Mouse (Mus musculus): ENCODE measurements around the gene Kif5c. TPM values are rescaled to one million over a fixed set of nuclear protein-coding genes. Genes with fewer than 3 reads are reported as not detected.

The Kif5c gene
- total and polyA plus RNA-seq, 2 experiments from 2014 or later, result 170 to 328 TPM

- Histone ChIP-seq H3K9ac (replicated peaks; ENCODE audit: low read length, poor library complexity, severe bottlenecking) (no peak overlapping the region; the same call in 1 of the 2 replicates), H3K36me3 (ENCODE audit: insufficient read depth, low read length) (peaks cover 8% of the 10 kb centered on the region; the same call in 1 of the 2 replicates), H3K4me3 (ENCODE audit: low read depth, low read length) (no peak overlapping the region), H3K4me2 (ENCODE audit: low read depth, low read length, poor library complexity, severe bottlenecking) (peak overlapping the region; percentile 7; the same call in 1 of the 2 replicates), H3K27me3 (ENCODE audit: insufficient read depth, low read length) (no peaks in the 10 kb centered on the region), H3K27ac (ENCODE audit: low read depth, low read length) (0 out of 2 replicates have a peak overlapping the region, but pooled peaks have one; percentile 1), H3K9me3 (ENCODE audit: low read length) (no peaks in the 10 kb centered on the region), H3K4me1 (ENCODE audit: insufficient read depth, low read length) (peaks cover 20% of the 10 kb centered on the region; the same call in 1 of the 2 replicates)
- ATAC-seq (ENCODE audit: low FRiP score), result peak; percentile 60
- DNase-seq (ENCODE audit: low spot score), result peak; percentile 83
- TF ChIP-seq CTCF (IDR thresholded peaks at IDR 0.05), result no peak
- 15% methylated on average over 11 of the region's 11 CpGs for WGBS
Measured at GRCm38 (mm10) chr2:49655195-49655873, 36.2 kb downstream of the Kif5c start.

GRCm38 (mm10) chr2:49655874-49656195 lies 36.7 kb downstream of the Kif5c start:
- H3K9ac ChIP-seq (replicated peaks; ENCODE audit: low read length, poor library complexity, severe bottlenecking), result no peak overlapping the region
- peaks cover 8% of the 10 kb centered on the region; the same call in 1 of the 2 replicates for H3K36me3 ChIP-seq (ENCODE audit: insufficient read depth, low read length)
- H3K27me3 ChIP-seq (ENCODE audit: insufficient read depth, low read length), result no peaks in the 10 kb centered on the region
- 53% methylated on average over 3 of the region's 3 CpGs for WGBS
- DNase-seq (ENCODE audit: low spot score) (no peak), ATAC-seq (ENCODE audit: low FRiP score) (no peak)
- no peak overlapping the region for H3K4me3 ChIP-seq (ENCODE audit: low read depth, low read length)
- no peak for TF ChIP-seq CTCF (IDR thresholded peaks at IDR 0.05)
- no peak overlapping the region for H3K4me2 ChIP-seq (ENCODE audit: low read depth, low read length, poor library complexity, severe bottlenecking)
- no peaks in the 10 kb centered on the region for H3K9me3 ChIP-seq (ENCODE audit: low read length)
- peaks cover 20% of the 10 kb centered on the region; the same call in 1 of the 2 replicates for H3K4me1 ChIP-seq (ENCODE audit: insufficient read depth, low read length)
- 0 out of 2 replicates have a peak overlapping the region, but pooled peaks have one; percentile 1 for H3K27ac ChIP-seq (ENCODE audit: low read depth, low read length)

- Histone ChIP-seq H3K4me3 (ENCODE audit: low read depth, low read length) (no peak overlapping the region), H3K27me3 (ENCODE audit: insufficient read depth, low read length) (no peaks in the 10 kb centered on the region), H3K4me2 (ENCODE audit: low read depth, low read length, poor library complexity, severe bottlenecking) (no peak overlapping the region), H3K9me3 (ENCODE audit: low read length) (no peaks in the 10 kb centered on the region), H3K9ac (replicated peaks; ENCODE audit: low read length, poor library complexity, severe bottlenecking) (no peak overlapping the region), H3K27ac (ENCODE audit: low read depth, low read length) (no peak overlapping the region), H3K4me1 (ENCODE audit: insufficient read depth, low read length) (peaks cover 20% of the 10 kb centered on the region; the same call in 1 of the 2 replicates), H3K36me3 (ENCODE audit: insufficient read depth, low read length) (peaks cover 7% of the 10 kb centered on the region; the same call in 1 of the 2 replicates)
- TF ChIP-seq CTCF (IDR thresholded peaks at IDR 0.05), result no peak
- DNase-seq (ENCODE audit: low spot score), result no peak
- WGBS, result 88% methylated on average over 2 of the region's 2 CpGs
- no peak for ATAC-seq (ENCODE audit: low FRiP score)
Measured at GRCm38 (mm10) chr2:49656988-49657387, 37.9 kb downstream of the Kif5c start.

- Histone ChIP-seq H3K27ac (ENCODE audit: low read depth, low read length) (no peak overlapping the region), H3K9me3 (ENCODE audit: low read length) (no peaks in the 10 kb centered on the region), H3K4me1 (ENCODE audit: insufficient read depth, low read length) (peaks cover 20% of the 10 kb centered on the region; the same call in 1 of the 2 replicates), H3K27me3 (ENCODE audit: insufficient read depth, low read length) (no peaks in the 10 kb centered on the region), H3K9ac (replicated peaks; ENCODE audit: low read length, poor library complexity, severe bottlenecking) (no peak overlapping the region), H3K36me3 (ENCODE audit: insufficient read depth, low read length) (no peaks in the 10 kb centered on the region; the same call in 1 of the 2 replicates), H3K4me2 (ENCODE audit: low read depth, low read length, poor library complexity, severe bottlenecking) (no peak overlapping the region), H3K4me3 (ENCODE audit: low read depth, low read length) (no peak overlapping the region)
- ATAC-seq (ENCODE audit: low FRiP score) (no peak), DNase-seq (ENCODE audit: low spot score) (no peak)
- no peak for TF ChIP-seq CTCF (IDR thresholded peaks at IDR 0.05)
- 87% methylated on average over 3 of the region's 3 CpGs for WGBS
Measured at GRCm38 (mm10) chr2:49657666-49658065, 38.6 kb downstream of the Kif5c start.

- Histone ChIP-seq H3K4me2 (ENCODE audit: low read depth, low read length, poor library complexity, severe bottlenecking) (no peak overlapping the region), H3K36me3 (ENCODE audit: insufficient read depth, low read length) (no peaks in the 10 kb centered on the region), H3K4me1 (ENCODE audit: insufficient read depth, low read length) (peaks cover 20% of the 10 kb centered on the region; the same call in 1 of the 2 replicates), H3K9ac (replicated peaks; ENCODE audit: low read length, poor library complexity, severe bottlenecking) (no peak overlapping the region), H3K27me3 (ENCODE audit: insufficient read depth, low read length) (no peaks in the 10 kb centered on the region), H3K27ac (ENCODE audit: low read depth, low read length) (no peak overlapping the region), H3K9me3 (ENCODE audit: low read length) (no peaks in the 10 kb centered on the region), H3K4me3 (ENCODE audit: low read depth, low read length) (no peak overlapping the region)
- WGBS, result 60% methylated on average over 4 of the region's 4 CpGs
- no peak for DNase-seq (ENCODE audit: low spot score)
- no peak for TF ChIP-seq CTCF (IDR thresholded peaks at IDR 0.05)
- ATAC-seq (ENCODE audit: low FRiP score), result no peak
Measured at GRCm38 (mm10) chr2:49658988-49659387, 39.9 kb downstream of the Kif5c start.

GRCm38 (mm10) chr2:49659964-49660363 lies 40.9 kb downstream of the Kif5c start:
- 42% methylated on average over 8 of the region's 8 CpGs for WGBS
- no peak for TF ChIP-seq CTCF (IDR thresholded peaks at IDR 0.05)
- Histone ChIP-seq H3K4me1 (ENCODE audit: insufficient read depth, low read length) (peaks cover 16% of the 10 kb centered on the region; the same call in 1 of the 2 replicates), H3K27ac (ENCODE audit: low read depth, low read length) (no peak overlapping the region), H3K27me3 (ENCODE audit: insufficient read depth, low read length) (no peaks in the 10 kb centered on the region), H3K36me3 (ENCODE audit: insufficient read depth, low read length) (no peaks in the 10 kb centered on the region), H3K4me3 (ENCODE audit: low read depth, low read length) (no peak overlapping the region), H3K9ac (replicated peaks; ENCODE audit: low read length, poor library complexity, severe bottlenecking) (no peak overlapping the region), H3K9me3 (ENCODE audit: low read length) (no peaks in the 10 kb centered on the region), H3K4me2 (ENCODE audit: low read depth, low read length, poor library complexity, severe bottlenecking) (no peak overlapping the region)
- ATAC-seq (ENCODE audit: low FRiP score), result no peak
- no peak for DNase-seq (ENCODE audit: low spot score)

All from midbrain, postnatal 0 days (tissue).